Mouse (Mus musculus) spleen, adult 2 months (tissue): ENCODE measurements around the gene Tgfbr3.

Experiments used
- CTCF ChIP-seq: fragments of 200-500 bp; IDR thresholded peaks from 2 replicates; pipeline ENCODE4 v1.5.1; 2011; ENCODE audit warnings: mild to moderate bottlenecking, inconsistent platforms; ENCODE audit not compliant: insufficient read depth, insufficient read length, insufficient replicate concordance; ENCODE audit errors: extremely low read depth
- POLR2A ChIP-seq: fragments of 200-500 bp; IDR thresholded peaks from 2 replicates; pipeline ENCODE4 v1.6.1; 2011; ENCODE audit warnings: low read depth, low read length, inconsistent platforms

DNA sequence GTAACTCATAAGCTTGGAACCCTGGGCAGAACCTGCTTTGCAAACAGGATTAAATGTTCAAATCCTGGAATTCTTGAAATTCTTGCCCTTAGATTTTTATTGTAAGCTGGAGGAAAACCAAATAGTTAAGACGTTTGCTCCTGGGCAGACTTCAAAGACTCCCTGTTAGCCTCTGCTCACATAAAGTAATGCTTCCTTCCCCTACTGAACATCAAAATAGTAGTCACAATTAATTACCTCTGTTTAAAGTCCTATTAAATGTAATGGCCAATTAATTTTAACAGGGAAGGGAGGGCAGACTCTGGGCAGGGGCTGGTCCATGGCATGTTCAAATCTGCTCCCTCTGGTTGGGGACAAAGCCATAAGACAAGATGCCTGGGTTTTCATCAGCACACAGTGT is 49.2 kb downstream of the Tgfbr3 start:
- TF ChIP-seq CTCF (no peak), POLR2A (no peak)
